Mouse (Mus musculus): Measurements from ENCODE around the gene Plxna2. TPM values are rescaled to one million over a fixed set of nuclear protein-coding genes. Genes with fewer than 3 reads are reported as not detected.

The Plxna2 gene
- polyA plus RNA-seq, 1 experiment = 1.6 TPM

GRCm38 (mm10) chr1:194587956-194588668 is 29.9 kb upstream of the Plxna2 start:
- no peak overlapping the region for H3K27ac ChIP-seq (ENCODE audit: insufficient read depth, low read length)
- H3K4me3 ChIP-seq (ENCODE audit: low read depth, low read length) = no peak overlapping the region
- TF ChIP-seq EP300 (IDR thresholded peaks at IDR 0.05; ENCODE audit: insufficient read depth, low read depth, low read length) = no peak
- TF ChIP-seq CTCF (IDR thresholded peaks at IDR 0.05; ENCODE audit: low read depth, low read length) = no peak
- TF ChIP-seq POLR2A (IDR thresholded peaks at IDR 0.05; ENCODE audit: insufficient read depth, low read length) = no peak
- H3K9ac ChIP-seq (ENCODE audit: low read depth, poor library complexity, severe bottlenecking) = no peak overlapping the region
- H3K27me3 ChIP-seq (ENCODE audit: control insufficient read depth, insufficient read depth, low read length, poor library complexity, severe bottlenecking) = no peaks in the 10 kb centered on the region
- no peaks in the 10 kb centered on the region for H3K9me3 ChIP-seq (replicated peaks; ENCODE audit: control insufficient read depth, insufficient read depth, low read length, poor library complexity, severe bottlenecking)
- no peaks in the 10 kb centered on the region for H3K36me3 ChIP-seq (ENCODE audit: control insufficient read depth, insufficient read depth, low read length, poor library complexity, severe bottlenecking)
- no peaks in the 10 kb centered on the region for H3K4me1 ChIP-seq (ENCODE audit: control insufficient read depth, insufficient read depth, low read length)

- Histone ChIP-seq H3K36me3 (ENCODE audit: control insufficient read depth, insufficient read depth, low read length, poor library complexity, severe bottlenecking) (no peaks in the 10 kb centered on the region), H3K9me3 (replicated peaks; ENCODE audit: control insufficient read depth, insufficient read depth, low read length, poor library complexity, severe bottlenecking) (no peaks in the 10 kb centered on the region), H3K27me3 (ENCODE audit: control insufficient read depth, insufficient read depth, low read length, poor library complexity, severe bottlenecking) (no peaks in the 10 kb centered on the region), H3K4me3 (ENCODE audit: low read depth, low read length) (no peak overlapping the region), H3K27ac (ENCODE audit: insufficient read depth, low read length) (no peak overlapping the region), H3K4me1 (ENCODE audit: control insufficient read depth, insufficient read depth, low read length) (no peaks in the 10 kb centered on the region), H3K9ac (ENCODE audit: low read depth, poor library complexity, severe bottlenecking) (no peak overlapping the region)
- TF ChIP-seq EP300 (IDR thresholded peaks at IDR 0.05; ENCODE audit: insufficient read depth, low read depth, low read length) = no peak
- no peak for TF ChIP-seq CTCF (IDR thresholded peaks at IDR 0.05; ENCODE audit: low read depth, low read length)
- no peak for TF ChIP-seq POLR2A (IDR thresholded peaks at IDR 0.05; ENCODE audit: insufficient read depth, low read length)
Observed at GRCm38 (mm10) chr1:194588711-194589451, 29.1 kb upstream of the Plxna2 start.

GRCm38 (mm10) chr1:194593155-194593554 is 24.9 kb upstream of the Plxna2 start:
- Histone ChIP-seq H3K9ac (ENCODE audit: low read depth, poor library complexity, severe bottlenecking) (no peak overlapping the region), H3K4me1 (ENCODE audit: control insufficient read depth, insufficient read depth, low read length) (no peaks in the 10 kb centered on the region), H3K36me3 (ENCODE audit: control insufficient read depth, insufficient read depth, low read length, poor library complexity, severe bottlenecking) (no peaks in the 10 kb centered on the region), H3K27me3 (ENCODE audit: control insufficient read depth, insufficient read depth, low read length, poor library complexity, severe bottlenecking) (no peaks in the 10 kb centered on the region), H3K4me3 (ENCODE audit: low read depth, low read length) (no peak overlapping the region), H3K9me3 (replicated peaks; ENCODE audit: control insufficient read depth, insufficient read depth, low read length, poor library complexity, severe bottlenecking) (no peaks in the 10 kb centered on the region), H3K27ac (ENCODE audit: insufficient read depth, low read length) (no peak overlapping the region)
- TF ChIP-seq CTCF (IDR thresholded peaks at IDR 0.05; ENCODE audit: low read depth, low read length) (no peak), POLR2A (IDR thresholded peaks at IDR 0.05; ENCODE audit: insufficient read depth, low read length) (no peak), EP300 (IDR thresholded peaks at IDR 0.05; ENCODE audit: insufficient read depth, low read depth, low read length) (no peak)

DNA sequence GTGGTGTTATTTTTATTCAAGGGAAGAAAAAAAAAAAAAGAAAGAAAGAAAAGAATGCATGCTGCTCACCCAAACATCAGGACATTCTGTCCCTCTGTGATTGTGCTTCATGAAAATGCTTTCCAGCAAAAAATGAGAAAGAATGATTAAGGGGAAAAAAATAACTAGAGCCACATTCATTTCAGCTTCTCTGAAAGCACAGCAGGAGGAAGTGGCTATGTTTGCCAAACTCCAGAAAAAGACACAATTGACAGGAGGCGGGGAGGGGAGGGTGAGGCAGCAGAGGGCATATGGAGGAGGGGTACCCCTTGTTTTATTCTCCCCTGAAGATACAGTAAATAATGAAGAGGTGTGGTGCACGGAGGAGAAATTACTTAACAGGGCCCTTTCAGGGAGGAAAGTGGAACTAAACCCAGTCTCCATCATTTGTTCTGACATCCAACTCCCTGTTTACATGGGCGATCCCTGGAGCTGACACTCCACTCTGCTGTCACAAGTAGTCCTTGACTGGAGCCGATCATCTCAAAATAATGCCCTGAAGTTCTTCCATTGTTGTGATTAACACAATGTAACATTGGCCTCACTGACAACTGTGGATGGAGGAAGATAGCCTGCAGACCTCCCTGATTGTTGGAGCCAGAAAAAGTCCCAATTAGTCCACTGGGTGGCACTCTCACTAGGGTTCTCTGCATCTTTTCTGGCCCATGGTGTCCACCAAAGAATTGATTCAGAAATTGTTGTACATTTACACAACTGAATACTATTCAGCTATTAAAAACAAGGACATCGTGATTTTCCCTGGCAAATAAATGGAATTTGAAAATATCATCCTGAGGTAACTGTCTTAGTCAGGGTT is 10.4 kb upstream of the Plxna2 start:
- Histone ChIP-seq H3K9me3 (replicated peaks; ENCODE audit: control insufficient read depth, insufficient read depth, low read length, poor library complexity, severe bottlenecking) (no peaks in the 10 kb centered on the region), H3K36me3 (ENCODE audit: control insufficient read depth, insufficient read depth, low read length, poor library complexity, severe bottlenecking) (no peaks in the 10 kb centered on the region), H3K4me1 (ENCODE audit: control insufficient read depth, insufficient read depth, low read length) (peaks cover 1% of the 10 kb centered on the region), H3K4me3 (ENCODE audit: low read depth, low read length) (no peak overlapping the region), H3K27me3 (ENCODE audit: control insufficient read depth, insufficient read depth, low read length, poor library complexity, severe bottlenecking) (no peaks in the 10 kb centered on the region; the same call in 1 of the 2 replicates), H3K9ac (ENCODE audit: low read depth, poor library complexity, severe bottlenecking) (no peak overlapping the region), H3K27ac (ENCODE audit: insufficient read depth, low read length) (no peak overlapping the region)
- TF ChIP-seq CTCF (IDR thresholded peaks at IDR 0.05; ENCODE audit: low read depth, low read length) (peak; percentile 5), POLR2A (IDR thresholded peaks at IDR 0.05; ENCODE audit: insufficient read depth, low read length) (no peak)

GRCm38 (mm10) chr1:194610516-194610915 is 7.5 kb upstream of the Plxna2 start:
- no peaks in the 10 kb centered on the region for H3K9me3 ChIP-seq (replicated peaks; ENCODE audit: control insufficient read depth, insufficient read depth, low read length, poor library complexity, severe bottlenecking)
- no peak for TF ChIP-seq POLR2A (IDR thresholded peaks at IDR 0.05; ENCODE audit: insufficient read depth, low read length)
- no peak for TF ChIP-seq CTCF (IDR thresholded peaks at IDR 0.05; ENCODE audit: low read depth, low read length)
- TF ChIP-seq EP300 (IDR thresholded peaks at IDR 0.05; ENCODE audit: insufficient read depth, low read depth, low read length) = no peak
- peaks cover 1% of the 10 kb centered on the region for H3K4me1 ChIP-seq (ENCODE audit: control insufficient read depth, insufficient read depth, low read length)
- no peak overlapping the region for H3K27ac ChIP-seq (ENCODE audit: insufficient read depth, low read length)
- H3K9ac ChIP-seq (ENCODE audit: low read depth, poor library complexity, severe bottlenecking) = no peak overlapping the region
- H3K36me3 ChIP-seq (ENCODE audit: control insufficient read depth, insufficient read depth, low read length, poor library complexity, severe bottlenecking) = no peaks in the 10 kb centered on the region
- no peak overlapping the region for H3K4me3 ChIP-seq (ENCODE audit: low read depth, low read length)
- no peaks in the 10 kb centered on the region for H3K27me3 ChIP-seq (ENCODE audit: control insufficient read depth, insufficient read depth, low read length, poor library complexity, severe bottlenecking)
